Mouse (Mus musculus) C2C12 (cell line): ENCODE measurements around the gene Nlgn1.

Source experiments
- CTCF ChIP-seq: IDR thresholded peaks from one replicate; pipeline ENCODE4 v1.5.1; 2011; ENCODE audit not compliant: control insufficient read depth, insufficient read depth, insufficient read length
- FOSL1 ChIP-seq: IDR thresholded peaks from one replicate; pipeline ENCODE4 v1.8.0; 2011; ENCODE audit warnings: mild to moderate bottlenecking, low read length; ENCODE audit not compliant: poor library complexity, insufficient read depth, severe bottlenecking
- MAX ChIP-seq: IDR thresholded peaks from one replicate; pipeline ENCODE4 v1.6.1; 2011; ENCODE audit warnings: mild to moderate bottlenecking, control low read depth
- MYOD1 ChIP-seq: IDR thresholded peaks from one replicate; pipeline ENCODE4 v1.6.1; 2011; ENCODE audit warnings: low read depth; ENCODE audit not compliant: control insufficient read depth, insufficient read length
- USF1 ChIP-seq: IDR thresholded peaks from one replicate; pipeline ENCODE4 v1.6.1; 2011; ENCODE audit warnings: low read depth, mild to moderate bottlenecking, control low read depth, moderate library complexity

- TF ChIP-seq CTCF (no peak), MYOD1 (no peak), MAX (no peak), USF1 (no peak), FOSL1 (no peak)
These were observed 875.9 kb downstream of the Nlgn1 start for GRCm38 (mm10) chr3:25456250-25456860.
